Mouse (Mus musculus) limb, embryonic 14.5 days (tissue): ENCODE data around the gene Pdgfc. TPM values are rescaled to one million over a fixed set of nuclear protein-coding genes. Genes with fewer than 3 reads are reported as not detected.

Experiments used
- ATAC-seq: fragments of 200-750 bp; cut with Nextera tagmentation; 2 replicates; pipeline ENCODE4 v1.8.0; 2017; ENCODE audit warnings: low read depth, moderate number of reproducible peaks, moderate TSS enrichment; ENCODE audit not compliant: low FRiP score
- DNase-seq: peaks from one replicate; pipeline ENCODE4 v3.0.0-alpha.2; 2015; ENCODE audit warnings: low spot score
- H3K27ac ChIP-seq: fragments of 300-500 bp; sonication (generic); replicated peaks from 2 replicates; pipeline ENCODE4 v1.5.1; 2014; ENCODE audit warnings: low read depth, mild to moderate bottlenecking, low read length, moderate library complexity, mixed read lengths
- H3K27me3 ChIP-seq: fragments of 300-500 bp; sonication (generic); 2 replicates; pipeline ENCODE4 v1.6.1; 2014; ENCODE audit warnings: low read length, mixed read lengths; ENCODE audit not compliant: control insufficient read depth, insufficient read depth
- H3K36me3 ChIP-seq: fragments of 300-500 bp; sonication (generic); 2 replicates; pipeline ENCODE4 v1.6.1; 2014; ENCODE audit warnings: mild to moderate bottlenecking, low read length, moderate library complexity, mixed read lengths; ENCODE audit not compliant: control insufficient read depth, insufficient read depth
- H3K4me1 ChIP-seq: fragments of 300-500 bp; sonication (generic); 2 replicates; pipeline ENCODE4 v1.6.1; 2014; ENCODE audit warnings: antibody characterized with exemption, low read length, mixed read lengths; ENCODE audit not compliant: control insufficient read depth, insufficient read depth
- H3K4me2 ChIP-seq: fragments of 300-500 bp; sonication (generic); replicated peaks from 2 replicates; pipeline ENCODE4 v1.6.1; 2014; ENCODE audit warnings: low read depth, mild to moderate bottlenecking, low read length, moderate library complexity; ENCODE audit not compliant: severe bottlenecking
- H3K4me3 ChIP-seq: fragments of 300-500 bp; sonication (generic); replicated peaks from 2 replicates; pipeline ENCODE4 v1.5.1; 2014; ENCODE audit warnings: low read length
- H3K9ac ChIP-seq: fragments of 300-500 bp; sonication (generic); 2 replicates; pipeline ENCODE4 v1.6.1; 2014; ENCODE audit warnings: mild to moderate bottlenecking, low read depth, low read length, moderate library complexity; ENCODE audit not compliant: severe bottlenecking
- H3K9me3 ChIP-seq: fragments of 300-500 bp; sonication (generic); 2 replicates; pipeline ENCODE4 v1.6.1; 2016; ENCODE audit warnings: low read length; ENCODE audit not compliant: control insufficient read depth
- POLR2A ChIP-seq: fragments of 200-500 bp; IDR thresholded peaks from 2 replicates; pipeline ENCODE4 v1.8.0; 2012; ENCODE audit warnings: inconsistent platforms, mild to moderate bottlenecking, moderate library complexity, borderline replicate concordance; ENCODE audit not compliant: insufficient read depth, insufficient read length; ENCODE audit errors: extremely low read depth
- WGBS: fragments of 180-500 bp; shearing (Covaris S2); extraction: QIAGEN DNeasy Blood & Tissue Kit; methylation state at CpG from one replicate; pipeline ENCODE4 v1.1.7; 2014; 5-methylcytosine and 5-hydroxymethylcytosine counted together
- polyA plus RNA-seq, 2 experiments: library from polyadenylated mRNA; depleted of rRNA in 1 of 2; stranded (reverse) in 1 of 2; unstranded in 1 of 2; fragments of >200 nt; fragmentation: Nextera tagmentation in 1 of 2; extraction: Ambion mirVana in 1 of 2; gene quantifications; 2 replicates each; pipeline versions ENCODE4 v1.2.1 to v1.2.3; 2012 to 2014

The Pdgfc gene
- polyA plus RNA-seq, 2 experiments: 32.1 to 44.8 TPM

DNA sequence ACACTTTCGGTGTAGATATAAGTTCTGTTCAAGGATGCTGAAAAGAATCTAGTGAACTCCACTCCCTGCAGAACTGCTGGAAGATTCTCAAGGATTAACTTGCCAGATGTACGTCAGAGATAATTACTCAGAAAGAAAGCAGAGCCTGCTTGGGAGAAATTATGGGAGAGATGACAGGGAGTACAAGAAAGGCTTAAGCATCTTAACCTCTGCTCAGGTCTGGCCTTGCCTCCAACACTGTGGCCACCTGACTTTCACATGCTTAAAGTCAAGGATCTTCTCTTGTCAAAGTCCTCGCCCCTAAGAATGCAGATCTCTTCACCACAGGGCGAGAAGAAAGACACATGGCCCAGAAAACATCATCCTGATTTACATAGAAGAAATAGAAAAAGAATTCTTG is 185.5 kb downstream of the Pdgfc start:
- Histone ChIP-seq H3K4me1 (no peaks in the 10 kb centered on the region), H3K36me3 (no peaks in the 10 kb centered on the region; the same call in 1 of the 2 replicates), H3K4me2 (no peak overlapping the region), H3K9me3 (no peaks in the 10 kb centered on the region), H3K27ac (no peak overlapping the region), H3K4me3 (no peak overlapping the region), H3K27me3 (no peaks in the 10 kb centered on the region), H3K9ac (no peak overlapping the region)
- WGBS: 62% methylated on average over 4 of the region's 4 CpGs
- TF ChIP-seq POLR2A: no peak
- DNase-seq (no peak), ATAC-seq (no peak)

- ATAC-seq: no peak
- H3K27ac ChIP-seq: no peak overlapping the region
- DNase-seq: no peak
- no peak overlapping the region for H3K4me3 ChIP-seq
- no peaks in the 10 kb centered on the region for H3K4me1 ChIP-seq
- no peaks in the 10 kb centered on the region for H3K36me3 ChIP-seq
- H3K9ac ChIP-seq: no peak overlapping the region
- TF ChIP-seq POLR2A: no peak
- H3K9me3 ChIP-seq: no peaks in the 10 kb centered on the region
- 47% methylated on average over 4 of the region's 4 CpGs for WGBS
- H3K27me3 ChIP-seq: no peaks in the 10 kb centered on the region
- no peak overlapping the region for H3K4me2 ChIP-seq
These were observed 192.1 kb downstream of the Pdgfc start for GRCm38 (mm10) chr3:81228344-81228743.

DNA sequence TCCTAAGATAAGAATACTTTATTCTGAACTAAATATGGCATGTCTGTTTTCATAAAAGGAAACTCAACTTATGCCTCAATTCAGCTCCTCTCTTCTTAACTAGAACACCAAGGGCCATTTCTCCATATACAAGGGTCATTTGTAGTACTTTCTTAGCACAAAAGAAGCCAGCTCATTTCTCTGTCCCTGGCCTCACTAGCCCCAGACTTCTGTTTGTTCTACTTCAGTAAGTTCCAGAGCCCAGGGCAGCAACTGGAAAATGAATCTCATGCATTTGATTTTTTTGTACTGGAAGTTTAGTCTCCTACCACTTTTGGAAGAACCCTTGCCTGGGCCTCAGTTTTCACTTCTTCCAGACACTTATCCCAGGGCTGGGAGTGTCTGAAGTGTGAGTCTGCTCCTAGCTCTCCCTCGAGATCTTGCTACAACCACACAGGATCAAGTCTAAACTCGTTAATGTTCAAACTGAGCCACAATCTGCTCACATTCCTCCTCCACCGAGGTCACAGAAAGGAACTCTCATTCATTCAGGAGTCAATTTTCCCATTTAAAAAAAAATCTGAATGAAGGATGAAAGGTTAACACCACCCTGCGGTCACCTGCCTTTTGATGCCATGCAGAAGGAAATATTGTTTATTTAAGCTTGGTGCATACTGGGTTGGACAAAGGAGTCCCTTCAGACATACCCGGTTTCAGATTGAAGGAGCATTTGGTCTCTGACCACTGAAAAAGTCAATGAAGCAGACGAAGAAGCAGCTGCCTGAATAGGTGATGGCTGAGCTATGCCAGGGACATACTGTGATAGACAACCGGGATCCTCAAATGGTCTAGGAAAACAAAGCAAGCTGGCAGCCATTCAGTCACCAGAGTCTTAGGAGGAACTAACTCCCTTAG is 206.7 kb downstream of the Pdgfc start:
- Histone ChIP-seq H3K4me1 (peaks cover 13% of the 10 kb centered on the region; the same call in 1 of the 2 replicates), H3K9me3 (no peaks in the 10 kb centered on the region), H3K4me3 (no peak overlapping the region), H3K27me3 (no peaks in the 10 kb centered on the region), H3K4me2 (no peak overlapping the region), H3K9ac (no peak overlapping the region), H3K27ac (no peak overlapping the region), H3K36me3 (no peaks in the 10 kb centered on the region)
- WGBS: 17% methylated on average over 7 of the region's 7 CpGs
- ATAC-seq (no peak; the same call in 1 of the 2 replicates), DNase-seq (peak; percentile 5)
- TF ChIP-seq POLR2A: no peak

GRCm38 (mm10) chr3:81243591-81243990 is 207.4 kb downstream of the Pdgfc start:
- peaks cover 13% of the 10 kb centered on the region; the same call in 1 of the 2 replicates for H3K4me1 ChIP-seq
- H3K4me3 ChIP-seq: no peak overlapping the region
- H3K9me3 ChIP-seq: no peaks in the 10 kb centered on the region
- no peak overlapping the region for H3K9ac ChIP-seq
- no peak for TF ChIP-seq POLR2A
- no peak overlapping the region for H3K27ac ChIP-seq
- DNase-seq: no peak
- H3K36me3 ChIP-seq: no peaks in the 10 kb centered on the region
- 11% methylated on average over 6 of the region's 6 CpGs for WGBS
- no peak for ATAC-seq
- no peak overlapping the region for H3K4me2 ChIP-seq
- no peaks in the 10 kb centered on the region for H3K27me3 ChIP-seq

DNA sequence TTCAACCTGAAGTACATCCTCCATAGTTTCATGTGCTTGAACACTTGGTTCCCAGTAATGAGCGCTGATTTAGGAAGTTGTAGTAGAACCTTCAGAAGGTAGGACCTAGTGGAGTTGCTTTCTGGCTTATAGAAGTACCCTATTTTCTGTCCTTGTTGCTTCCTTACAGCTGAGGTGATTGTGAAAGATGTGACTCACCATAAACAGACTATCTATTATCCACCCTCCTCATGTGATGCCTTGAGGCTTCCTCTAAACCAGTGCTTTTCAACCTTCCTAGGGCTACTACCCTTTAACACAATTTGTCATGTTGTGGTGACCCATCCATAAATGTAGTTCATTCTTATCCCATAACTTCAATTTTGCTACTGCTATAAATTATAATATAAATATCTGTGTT is 226.6 kb downstream of the Pdgfc start:
- H3K4me3 ChIP-seq: no peak overlapping the region
- no peaks in the 10 kb centered on the region for H3K9me3 ChIP-seq
- ATAC-seq (no peak), DNase-seq (no peak)
- no peak overlapping the region for H3K9ac ChIP-seq
- no peaks in the 10 kb centered on the region for H3K27me3 ChIP-seq
- no peak overlapping the region for H3K27ac ChIP-seq
- no peak overlapping the region for H3K4me2 ChIP-seq
- 81% methylated on average over 1 of the region's 1 CpGs for WGBS
- no peaks in the 10 kb centered on the region for H3K4me1 ChIP-seq
- no peak for TF ChIP-seq POLR2A
- no peaks in the 10 kb centered on the region for H3K36me3 ChIP-seq

Other genes with a start within 250 kb of the Pdgfc start
- 5.4 and 6.9 TPM in 2 replicates for gene Gria2, start 233.6 kb upstream of the Pdgfc start, polyA plus RNA-seq (2012; rRNA removed)
- 5.0 and 6.8 TPM in 2 replicates for gene Gria2, start 233.6 kb upstream of the Pdgfc start, polyA plus RNA-seq (2014; fragmentation: Nextera tagmentation; extraction: Ambion mirVana)
- gene Glrb, start 122.8 kb upstream of the Pdgfc start, polyA plus RNA-seq (2012; rRNA removed): 10.1 and 11.0 TPM in 2 replicates
- 18.4 and 22.0 TPM in 2 replicates for gene Glrb, start 122.8 kb upstream of the Pdgfc start, polyA plus RNA-seq (2014; fragmentation: Nextera tagmentation; extraction: Ambion mirVana)